Mouse (Mus musculus) bone marrow macrophage, adult 2 months (primary cell): ENCODE data around the gene Myl6.

Experiments
- CTCF ChIP-seq: IDR thresholded peaks from 2 replicates; pipeline ENCODE4 v1.5.1; 2012; ENCODE audit warnings: low read depth, mild to moderate bottlenecking, low read length, moderate library complexity
- POLR2A ChIP-seq: IDR thresholded peaks from 2 replicates; pipeline ENCODE4 v1.6.1; 2012; ENCODE audit warnings: mild to moderate bottlenecking, low read depth, low read length, borderline replicate concordance

DNA sequence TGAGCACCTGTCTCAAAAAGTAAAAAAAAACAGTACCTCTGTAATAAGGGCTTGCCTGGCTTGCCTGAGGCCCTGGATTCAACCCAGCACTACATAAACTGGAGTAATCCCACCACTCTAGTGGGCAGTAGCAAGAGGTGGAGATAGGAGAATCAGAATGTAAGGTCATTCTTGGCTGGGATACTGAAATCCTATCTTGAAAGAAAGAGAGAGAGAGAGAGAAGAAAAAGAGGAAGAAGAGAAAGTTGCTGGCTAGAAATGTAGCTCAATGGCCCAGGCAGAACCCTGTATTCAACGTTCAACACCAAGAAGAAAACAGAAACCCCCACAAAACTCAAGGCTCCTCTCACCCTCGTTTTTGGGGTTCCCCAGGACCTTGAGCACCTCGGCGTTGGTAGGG lies 2.0 kb upstream of the Myl6 start:
- TF ChIP-seq POLR2A: no peak
- TF ChIP-seq CTCF: no peak
